Mouse (Mus musculus): ENCODE results near the gene Msrb2. TPM values are rescaled to one million over a fixed set of nuclear protein-coding genes. Genes with fewer than 3 reads are reported as not detected.

The Msrb2 gene
- polyA plus RNA-seq (2014; fragmentation: Nextera tagmentation; extraction: Ambion mirVana): 13.3 and 14.6 TPM in 2 replicates

- ATAC-seq (ENCODE audit: insufficient read depth, low FRiP score, low TSS enrichment): peak; percentile 84
- Histone ChIP-seq H3K9ac (ENCODE audit: low read length) (peak within 1 kb of the TSS; percentile 83), H3K4me1 (ENCODE audit: control insufficient read depth, insufficient read depth, low read length) (no peaks in the 10 kb centered on the region), H3K27ac (ENCODE audit: low read depth, low read length) (no peak within 1 kb of the TSS), H3K36me3 (ENCODE audit: control insufficient read depth, insufficient read depth, low read length) (no peaks in the 10 kb centered on the region), H3K27me3 (ENCODE audit: control insufficient read depth, insufficient read depth, low read length) (no peaks in the 10 kb centered on the region), H3K9me3 (ENCODE audit: control insufficient read depth, low read length) (no peaks in the 10 kb centered on the region), H3K4me2 (ENCODE audit: low read depth) (peak within 1 kb of the TSS; percentile 59), H3K4me3 (ENCODE audit: low read depth, low read length) (peak within 1 kb of the TSS; percentile 68)
- 1% methylated on average over 38 of the region's 39 CpGs for WGBS
- peak; percentile 77 for DNase-seq (ENCODE audit: low spot score)
These were observed at the start of gene Msrb2 for GRCm38 (mm10) chr2:19371390-19372158. Msrb2 (plus strand) TSS chr2:19371440.

- WGBS: 85% methylated on average over 9 of the region's 9 CpGs
- Histone ChIP-seq H3K4me1 (ENCODE audit: control insufficient read depth, insufficient read depth, low read length) (no peaks in the 10 kb centered on the region), H3K9me3 (ENCODE audit: control insufficient read depth, low read length) (no peaks in the 10 kb centered on the region), H3K27ac (ENCODE audit: low read depth, low read length) (no peak overlapping the region), H3K9ac (ENCODE audit: low read length) (no peak overlapping the region), H3K4me3 (ENCODE audit: low read depth, low read length) (no peak overlapping the region), H3K27me3 (ENCODE audit: control insufficient read depth, insufficient read depth, low read length) (no peaks in the 10 kb centered on the region), H3K4me2 (ENCODE audit: low read depth) (no peak overlapping the region), H3K36me3 (ENCODE audit: control insufficient read depth, insufficient read depth, low read length) (no peaks in the 10 kb centered on the region)
- no peak for ATAC-seq (ENCODE audit: insufficient read depth, low FRiP score, low TSS enrichment)
- no peak for DNase-seq (ENCODE audit: low spot score)
These were observed 48.8 kb upstream of the Msrb2 start for GRCm38 (mm10) chr2:19322448-19322847.

GRCm38 (mm10) chr2:19326376-19326775 is 44.9 kb upstream of the Msrb2 start:
- Histone ChIP-seq H3K36me3 (ENCODE audit: control insufficient read depth, insufficient read depth, low read length) (no peaks in the 10 kb centered on the region), H3K9ac (ENCODE audit: low read length) (no peak overlapping the region), H3K4me2 (ENCODE audit: low read depth) (no peak overlapping the region), H3K27ac (ENCODE audit: low read depth, low read length) (no peak overlapping the region), H3K4me3 (ENCODE audit: low read depth, low read length) (no peak overlapping the region), H3K4me1 (ENCODE audit: control insufficient read depth, insufficient read depth, low read length) (no peaks in the 10 kb centered on the region), H3K9me3 (ENCODE audit: control insufficient read depth, low read length) (no peaks in the 10 kb centered on the region), H3K27me3 (ENCODE audit: control insufficient read depth, insufficient read depth, low read length) (no peaks in the 10 kb centered on the region)
- ATAC-seq (ENCODE audit: insufficient read depth, low FRiP score, low TSS enrichment): no peak
- WGBS: 93% methylated on average over 1 of the region's 1 CpGs
- DNase-seq (ENCODE audit: low spot score): no peak

- Histone ChIP-seq H3K36me3 (ENCODE audit: control insufficient read depth, insufficient read depth, low read length) (no peaks in the 10 kb centered on the region), H3K27me3 (ENCODE audit: control insufficient read depth, insufficient read depth, low read length) (no peaks in the 10 kb centered on the region), H3K4me3 (ENCODE audit: low read depth, low read length) (no peak overlapping the region), H3K4me2 (ENCODE audit: low read depth) (no peak overlapping the region), H3K4me1 (ENCODE audit: control insufficient read depth, insufficient read depth, low read length) (no peaks in the 10 kb centered on the region), H3K27ac (ENCODE audit: low read depth, low read length) (no peak overlapping the region), H3K9ac (ENCODE audit: low read length) (no peak overlapping the region), H3K9me3 (ENCODE audit: control insufficient read depth, low read length) (no peaks in the 10 kb centered on the region)
- WGBS: 80% methylated on average over 4 of the region's 4 CpGs
- DNase-seq (ENCODE audit: low spot score) (no peak), ATAC-seq (ENCODE audit: insufficient read depth, low FRiP score, low TSS enrichment) (no peak)
These were observed 43.4 kb upstream of the Msrb2 start for GRCm38 (mm10) chr2:19327811-19328210.

GRCm38 (mm10) chr2:19343901-19344635 is 27.2 kb upstream of the Msrb2 start:
- Histone ChIP-seq H3K4me1 (ENCODE audit: control insufficient read depth, insufficient read depth, low read length) (no peaks in the 10 kb centered on the region), H3K4me2 (ENCODE audit: low read depth) (no peak overlapping the region), H3K27me3 (ENCODE audit: control insufficient read depth, insufficient read depth, low read length) (no peaks in the 10 kb centered on the region), H3K27ac (ENCODE audit: low read depth, low read length) (no peak overlapping the region), H3K36me3 (ENCODE audit: control insufficient read depth, insufficient read depth, low read length) (no peaks in the 10 kb centered on the region), H3K9ac (ENCODE audit: low read length) (no peak overlapping the region), H3K4me3 (ENCODE audit: low read depth, low read length) (no peak overlapping the region), H3K9me3 (ENCODE audit: control insufficient read depth, low read length) (no peaks in the 10 kb centered on the region)
- 52% methylated on average over 10 of the region's 10 CpGs for WGBS
- ATAC-seq (ENCODE audit: insufficient read depth, low FRiP score, low TSS enrichment) (no peak), DNase-seq (ENCODE audit: low spot score) (no peak)

GRCm38 (mm10) chr2:19344636-19345413 is 26.4 kb upstream of the Msrb2 start:
- peak; percentile 67 for ATAC-seq (ENCODE audit: insufficient read depth, low FRiP score, low TSS enrichment)
- Histone ChIP-seq H3K27me3 (ENCODE audit: control insufficient read depth, insufficient read depth, low read length) (no peaks in the 10 kb centered on the region), H3K36me3 (ENCODE audit: control insufficient read depth, insufficient read depth, low read length) (no peaks in the 10 kb centered on the region), H3K9ac (ENCODE audit: low read length) (0 out of 2 replicates have a peak overlapping the region, but pooled peaks have one; percentile 3), H3K27ac (ENCODE audit: low read depth, low read length) (no peak overlapping the region), H3K4me3 (ENCODE audit: low read depth, low read length) (no peak overlapping the region), H3K4me1 (ENCODE audit: control insufficient read depth, insufficient read depth, low read length) (no peaks in the 10 kb centered on the region), H3K4me2 (ENCODE audit: low read depth) (peak overlapping the region; percentile 24), H3K9me3 (ENCODE audit: control insufficient read depth, low read length) (no peaks in the 10 kb centered on the region)
- WGBS: 25% methylated on average over 17 of the region's 20 CpGs
- peak; percentile 87 for DNase-seq (ENCODE audit: low spot score)

GRCm38 (mm10) chr2:19345414-19345964 is 25.8 kb upstream of the Msrb2 start:
- Histone ChIP-seq H3K4me3 (ENCODE audit: low read depth, low read length) (no peak overlapping the region), H3K9me3 (ENCODE audit: control insufficient read depth, low read length) (no peaks in the 10 kb centered on the region), H3K27ac (ENCODE audit: low read depth, low read length) (no peak overlapping the region), H3K9ac (ENCODE audit: low read length) (0 out of 2 replicates have a peak overlapping the region, but pooled peaks have one; percentile 3), H3K4me2 (ENCODE audit: low read depth) (no peak overlapping the region), H3K4me1 (ENCODE audit: control insufficient read depth, insufficient read depth, low read length) (no peaks in the 10 kb centered on the region), H3K27me3 (ENCODE audit: control insufficient read depth, insufficient read depth, low read length) (no peaks in the 10 kb centered on the region), H3K36me3 (ENCODE audit: control insufficient read depth, insufficient read depth, low read length) (no peaks in the 10 kb centered on the region)
- WGBS: 82% methylated on average over 5 of the region's 5 CpGs
- peak; percentile 24 for DNase-seq (ENCODE audit: low spot score)
- ATAC-seq (ENCODE audit: insufficient read depth, low FRiP score, low TSS enrichment): no peak

- no peaks in the 10 kb centered on the region for H3K4me1 ChIP-seq (ENCODE audit: control insufficient read depth, insufficient read depth, low read length)
- no peak overlapping the region for H3K27ac ChIP-seq (ENCODE audit: low read depth, low read length)
- H3K9ac ChIP-seq (ENCODE audit: low read length): no peak overlapping the region
- no peaks in the 10 kb centered on the region for H3K9me3 ChIP-seq (ENCODE audit: control insufficient read depth, low read length)
- ATAC-seq (ENCODE audit: insufficient read depth, low FRiP score, low TSS enrichment) (no peak), DNase-seq (ENCODE audit: low spot score) (no peak)
- no peak overlapping the region for H3K4me3 ChIP-seq (ENCODE audit: low read depth, low read length)
- 72% methylated on average over 3 of the region's 3 CpGs for WGBS
- H3K36me3 ChIP-seq (ENCODE audit: control insufficient read depth, insufficient read depth, low read length): no peaks in the 10 kb centered on the region
- H3K4me2 ChIP-seq (ENCODE audit: low read depth): no peak overlapping the region
- H3K27me3 ChIP-seq (ENCODE audit: control insufficient read depth, insufficient read depth, low read length): no peaks in the 10 kb centered on the region
These were observed 22.8 kb upstream of the Msrb2 start for GRCm38 (mm10) chr2:19348454-19348853.

Data from neural tube, embryonic 11.5 days (tissue).